Mouse (Mus musculus) forebrain, embryonic 16.5 days (tissue): ENCODE results near the gene Kcnh5. TPM values are rescaled to one million over a fixed set of nuclear protein-coding genes. Genes with fewer than 3 reads are reported as not detected.
A peak's percentile ranks its signal among the peaks of the same experiment; 100 is the strongest.

Experiments used
- ATAC-seq: fragments of 200-750 bp; cut with Nextera tagmentation; 2 replicates; pipeline ENCODE4 v1.8.0; 2017; ENCODE audit warnings: mild to moderate bottlenecking, moderate library complexity
- H3K27ac ChIP-seq: fragments of 300-500 bp; sonication (generic); 2 replicates; pipeline ENCODE4 v1.5.1; 2014; ENCODE audit warnings: low read length, control low read depth
- H3K27me3 ChIP-seq: fragments of 300-500 bp; sonication (generic); replicated peaks from 2 replicates; pipeline ENCODE4 v1.6.1; 2014; ENCODE audit warnings: low read length; ENCODE audit not compliant: control insufficient read depth, insufficient read depth
- H3K36me3 ChIP-seq: fragments of 300-500 bp; sonication (generic); 2 replicates; pipeline ENCODE4 v1.6.1; 2014; ENCODE audit not compliant: control insufficient read depth, insufficient read depth
- H3K4me1 ChIP-seq: fragments of 300-500 bp; sonication (generic); replicated peaks from 2 replicates; pipeline ENCODE4 v1.6.1; 2014; ENCODE audit warnings: low read length; ENCODE audit not compliant: control insufficient read depth, insufficient read depth
- H3K4me2 ChIP-seq: fragments of 300-500 bp; sonication (generic); 2 replicates; pipeline ENCODE4 v1.6.1; 2014; ENCODE audit warnings: mild to moderate bottlenecking, low read length, control low read depth
- H3K4me3 ChIP-seq: fragments of 300-500 bp; sonication (generic); replicated peaks from 2 replicates; pipeline ENCODE4 v1.5.1; 2014; ENCODE audit warnings: mild to moderate bottlenecking, low read length, control low read depth
- H3K9ac ChIP-seq: fragments of 300-500 bp; sonication (generic); replicated peaks from 2 replicates; pipeline ENCODE4 v1.6.1; 2014; ENCODE audit warnings: low read depth, low read length, control low read depth
- H3K9me3 ChIP-seq: fragments of 300-500 bp; sonication (generic); 2 replicates; pipeline ENCODE4 v1.6.1; 2016; ENCODE audit warnings: low read length; ENCODE audit not compliant: control insufficient read depth
- WGBS: fragments of 180-500 bp; shearing (Covaris S2); extraction: QIAGEN DNeasy Blood & Tissue Kit; methylation state at CpG from one replicate; pipeline ENCODE4 v1.1.7; 2014; 5-methylcytosine and 5-hydroxymethylcytosine counted together
- polyA plus RNA-seq: library from polyadenylated mRNA; unstranded; fragments of >200 nt; fragmentation: Nextera tagmentation; extraction: Ambion mirVana; gene quantifications from 2 replicates; pipeline ENCODE4 v1.2.1, GENCODE M21; 2015

Gene Kcnh5
- polyA plus RNA-seq, 1 experiment from 2014 or later = 4.2 TPM

DNA sequence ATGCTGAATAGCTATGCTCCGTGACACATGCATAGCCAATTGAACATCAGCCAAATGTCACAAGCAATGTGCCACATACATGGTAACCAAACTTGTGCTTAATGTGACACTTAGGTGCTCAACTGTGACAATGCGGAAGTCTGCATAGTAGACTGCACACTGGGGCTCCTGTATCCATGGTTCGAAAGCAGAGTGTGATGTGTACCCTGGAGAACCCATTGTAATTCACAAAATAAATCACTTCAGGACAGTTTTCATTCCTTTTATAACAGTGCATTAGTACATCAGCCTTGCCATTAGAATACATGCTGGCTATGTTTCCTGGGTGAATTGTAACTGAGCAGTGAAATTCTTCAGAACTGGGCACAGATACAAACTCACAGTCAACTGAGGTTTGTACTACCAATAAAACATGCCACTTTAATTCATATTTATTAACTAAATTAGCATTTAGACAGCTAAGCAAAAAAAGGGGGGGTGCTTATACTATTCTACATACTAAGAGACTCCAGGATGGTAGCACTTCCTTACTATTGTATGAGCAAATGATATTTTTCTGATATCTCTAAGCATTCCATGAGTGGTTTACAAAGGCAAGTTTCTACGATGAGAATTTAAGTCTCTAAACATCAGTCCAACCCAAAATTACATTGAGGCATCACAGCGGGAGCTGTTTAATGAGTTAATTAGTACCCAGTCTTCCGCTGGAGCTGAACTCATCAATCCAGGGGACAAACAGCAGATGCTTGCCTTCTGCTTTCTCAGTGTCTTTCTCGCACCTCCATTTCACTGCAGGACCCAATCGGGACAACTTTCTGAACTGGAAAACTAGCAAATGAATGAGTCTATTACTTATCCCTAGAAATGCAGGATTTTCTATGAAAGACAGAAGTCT, 144.9 kb downstream of the Kcnh5 start:
- Histone ChIP-seq H3K9me3 (no peaks in the 10 kb centered on the region; the same call in 1 of the 2 replicates), H3K4me2 (no peak overlapping the region), H3K9ac (no peak overlapping the region), H3K27me3 (no peaks in the 10 kb centered on the region), H3K36me3 (no peaks in the 10 kb centered on the region), H3K27ac (no peak overlapping the region), H3K4me1 (0 out of 2 replicates have a peak, but pooled peaks cover 2% of the 10 kb centered on the region), H3K4me3 (no peak overlapping the region)
- ATAC-seq = peak; percentile 47
- WGBS = 51% methylated on average over 8 of the region's 8 CpGs

DNA sequence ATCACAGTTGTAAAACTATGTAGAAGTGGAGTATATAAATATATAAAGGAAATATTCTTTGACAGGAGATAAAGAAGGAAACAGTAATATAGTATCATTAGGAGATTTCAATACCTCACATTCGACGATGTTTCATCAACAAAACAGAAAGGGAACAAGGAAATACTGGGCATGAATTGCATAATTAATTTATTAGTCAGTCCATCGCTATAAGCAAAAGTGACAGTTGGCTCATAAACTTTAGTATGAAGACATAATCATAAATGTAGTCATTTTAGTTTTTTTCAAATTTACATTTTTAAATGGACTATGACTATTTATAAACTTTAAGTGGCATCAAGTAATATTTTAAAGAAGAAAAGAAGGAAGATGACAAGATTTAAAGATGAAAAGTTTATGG, 205.9 kb downstream of the Kcnh5 start:
- WGBS = 91% methylated on average over 3 of the region's 3 CpGs
- no peak overlapping the region for H3K9ac ChIP-seq
- H3K27ac ChIP-seq = no peak overlapping the region
- H3K36me3 ChIP-seq = no peaks in the 10 kb centered on the region
- no peaks in the 10 kb centered on the region for H3K27me3 ChIP-seq
- H3K4me1 ChIP-seq = no peaks in the 10 kb centered on the region
- no peak overlapping the region for H3K4me3 ChIP-seq
- no peaks in the 10 kb centered on the region for H3K9me3 ChIP-seq
- no peak overlapping the region for H3K4me2 ChIP-seq
- no peak for ATAC-seq

DNA sequence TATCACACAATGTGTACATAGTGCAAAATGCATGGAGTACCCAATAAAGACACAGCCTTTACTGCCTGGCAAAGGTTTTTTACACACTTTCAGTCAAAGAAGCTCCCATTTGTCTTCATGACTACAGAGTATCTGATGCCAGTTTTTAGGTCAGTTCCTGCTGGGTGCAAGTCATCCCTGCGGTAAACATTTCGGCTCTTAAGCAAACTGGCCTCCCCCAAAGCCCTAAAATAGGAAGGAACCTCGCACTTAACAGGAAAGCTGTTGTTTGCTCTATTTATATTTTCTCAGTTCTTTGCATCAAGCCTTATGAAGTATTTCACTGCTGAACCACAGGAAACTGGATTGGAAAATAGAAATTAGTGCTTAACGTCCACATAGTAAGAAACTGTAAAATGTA, 207.7 kb downstream of the Kcnh5 start:
- WGBS = 88% methylated on average over 4 of the region's 4 CpGs
- no peak for ATAC-seq

DNA sequence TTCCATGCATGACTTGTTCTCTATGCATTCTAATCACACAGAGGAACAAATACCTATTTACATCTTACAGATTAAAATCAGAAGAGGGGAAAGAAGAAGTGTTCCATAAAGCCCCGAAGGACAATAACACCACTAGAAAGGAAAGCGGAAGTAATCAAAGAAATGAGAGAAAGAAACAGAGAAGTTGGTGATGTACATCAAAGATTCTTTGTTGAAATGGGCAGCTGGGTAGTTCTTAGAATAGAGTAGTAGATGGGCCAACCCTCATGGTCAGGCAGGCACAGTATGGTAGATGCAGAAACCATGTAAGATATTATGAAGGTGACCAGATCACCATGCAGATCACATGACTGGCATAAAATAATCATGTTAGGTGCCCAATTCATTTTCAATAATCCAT, 210.9 kb downstream of the Kcnh5 start:
- Histone ChIP-seq H3K4me3 (no peak overlapping the region), H3K9ac (no peak overlapping the region), H3K4me1 (no peaks in the 10 kb centered on the region), H3K36me3 (no peaks in the 10 kb centered on the region), H3K9me3 (no peaks in the 10 kb centered on the region), H3K27ac (no peak overlapping the region), H3K4me2 (no peak overlapping the region), H3K27me3 (no peaks in the 10 kb centered on the region)
- no peak for ATAC-seq
- 52% methylated on average over 2 of the region's 2 CpGs for WGBS

More for the DNA sequence above, 207.7 kb downstream of the Kcnh5 start:
- no peaks in the 10 kb centered on the region for H3K36me3 ChIP-seq
- no peak overlapping the region for H3K9ac ChIP-seq
- H3K27me3 ChIP-seq = no peaks in the 10 kb centered on the region
- no peak overlapping the region for H3K4me2 ChIP-seq
- H3K4me1 ChIP-seq = no peaks in the 10 kb centered on the region
- no peak overlapping the region for H3K27ac ChIP-seq
- H3K4me3 ChIP-seq = no peak overlapping the region
- H3K9me3 ChIP-seq = no peaks in the 10 kb centered on the region

DNA sequence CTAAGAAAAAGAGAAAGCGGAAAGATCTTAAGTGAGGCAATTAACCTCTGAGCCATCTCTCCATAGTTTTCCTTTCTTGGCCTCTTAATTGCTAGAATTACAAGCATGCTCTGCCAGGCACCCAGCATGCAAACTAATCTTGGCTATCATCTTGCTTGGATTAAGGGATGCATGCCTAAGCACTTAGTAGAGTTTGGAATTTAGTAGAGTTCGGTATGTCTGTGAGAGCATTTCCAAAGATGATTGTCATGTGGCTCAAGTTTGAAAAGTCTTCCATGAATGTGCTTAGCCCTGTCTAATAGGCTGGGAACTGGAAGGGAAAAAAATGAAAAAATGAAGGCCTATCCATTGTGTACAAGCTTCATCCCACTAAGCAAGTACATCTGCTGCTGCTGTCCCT, 224.5 kb downstream of the Kcnh5 start:
- H3K9ac ChIP-seq = no peak overlapping the region
- no peak overlapping the region for H3K27ac ChIP-seq
- H3K36me3 ChIP-seq = no peaks in the 10 kb centered on the region
- no peak for ATAC-seq
- H3K9me3 ChIP-seq = no peaks in the 10 kb centered on the region
- H3K27me3 ChIP-seq = no peaks in the 10 kb centered on the region
- H3K4me3 ChIP-seq = no peak overlapping the region
- H3K4me1 ChIP-seq = peaks cover 8% of the 10 kb centered on the region
- H3K4me2 ChIP-seq = no peak overlapping the region
- 59% methylated on average over 2 of the region's 2 CpGs for WGBS

DNA sequence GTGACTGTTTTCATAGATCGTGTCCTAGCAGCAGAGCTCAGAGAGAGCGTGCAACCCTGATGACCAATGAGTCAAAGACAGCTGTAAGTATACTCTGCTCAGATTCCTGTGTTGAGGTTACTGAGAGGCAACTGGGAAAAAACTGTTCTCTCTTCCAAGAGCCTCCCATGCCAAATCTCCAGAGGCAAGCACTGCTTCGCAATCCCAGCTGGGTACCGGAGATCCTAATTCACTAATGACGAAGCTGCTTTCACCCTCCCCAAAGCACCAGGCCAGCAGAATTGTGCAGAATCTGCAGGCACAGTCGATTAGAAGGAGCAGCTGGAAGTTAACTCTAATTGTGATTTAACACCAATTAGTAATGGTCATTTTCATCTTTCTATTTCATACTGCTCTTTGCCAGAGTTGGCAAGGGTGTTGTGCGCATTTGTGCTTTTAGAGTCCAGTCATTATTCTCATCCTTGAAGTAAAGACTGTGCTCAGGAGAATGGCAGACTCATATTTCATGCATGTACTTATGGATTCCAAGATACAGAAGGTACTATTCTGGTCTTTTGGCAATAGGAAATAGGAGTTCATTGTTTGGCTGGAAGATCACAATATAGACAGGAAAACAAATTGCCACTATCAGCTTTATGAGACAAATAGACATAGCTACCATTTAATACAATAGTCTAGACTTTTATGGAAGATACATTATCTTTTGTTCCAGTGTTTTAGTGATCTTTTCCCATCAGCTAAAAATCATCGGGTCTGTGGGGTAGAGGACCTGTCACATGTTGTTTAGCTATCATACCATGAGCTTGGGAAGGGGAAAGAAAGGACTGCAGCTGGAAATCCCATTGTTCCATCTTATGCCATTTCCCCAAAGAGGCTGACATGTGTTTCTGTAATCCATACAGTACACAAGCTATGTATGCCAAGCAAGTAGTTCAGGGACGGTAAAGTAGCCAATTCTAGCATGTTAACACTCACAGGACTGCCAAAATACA, 225.7 kb downstream of the Kcnh5 start:
- 45% methylated on average over 9 of the region's 9 CpGs for WGBS
- Histone ChIP-seq H3K36me3 (no peaks in the 10 kb centered on the region), H3K9ac (no peak overlapping the region), H3K4me1 (peaks cover 8% of the 10 kb centered on the region), H3K9me3 (no peaks in the 10 kb centered on the region), H3K4me3 (no peak overlapping the region), H3K4me2 (no peak overlapping the region; the same call in 1 of the 2 replicates), H3K27me3 (no peaks in the 10 kb centered on the region), H3K27ac (no peak overlapping the region)
- ATAC-seq = peak; percentile 57

DNA sequence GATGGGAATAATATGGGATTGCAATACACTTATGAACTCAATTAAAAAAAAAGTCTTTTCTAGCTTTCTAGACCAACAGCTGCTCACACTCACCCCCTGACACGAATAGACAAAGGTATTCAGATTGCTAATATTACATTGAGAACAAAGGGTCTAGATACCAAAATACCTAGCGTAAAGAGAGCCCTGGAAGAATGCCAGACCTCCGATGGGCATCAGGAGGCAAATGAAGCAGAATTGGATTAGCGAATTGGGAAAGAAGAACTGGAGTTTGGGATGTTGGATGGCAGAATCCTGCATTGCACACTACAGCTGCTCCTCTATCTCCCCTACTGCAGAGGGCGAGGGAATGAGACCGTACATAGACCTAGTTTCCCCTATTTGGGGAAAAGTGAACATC, 275.8 kb downstream of the Kcnh5 start:
- no peak overlapping the region for H3K4me2 ChIP-seq
- no peaks in the 10 kb centered on the region for H3K36me3 ChIP-seq
- no peaks in the 10 kb centered on the region for H3K4me1 ChIP-seq
- no peaks in the 10 kb centered on the region for H3K27me3 ChIP-seq
- no peak overlapping the region for H3K4me3 ChIP-seq
- no peak overlapping the region for H3K27ac ChIP-seq
- H3K9ac ChIP-seq = no peak overlapping the region
- no peak for ATAC-seq
- no peaks in the 10 kb centered on the region for H3K9me3 ChIP-seq
- WGBS = 52% methylated on average over 6 of the region's 6 CpGs

DNA sequence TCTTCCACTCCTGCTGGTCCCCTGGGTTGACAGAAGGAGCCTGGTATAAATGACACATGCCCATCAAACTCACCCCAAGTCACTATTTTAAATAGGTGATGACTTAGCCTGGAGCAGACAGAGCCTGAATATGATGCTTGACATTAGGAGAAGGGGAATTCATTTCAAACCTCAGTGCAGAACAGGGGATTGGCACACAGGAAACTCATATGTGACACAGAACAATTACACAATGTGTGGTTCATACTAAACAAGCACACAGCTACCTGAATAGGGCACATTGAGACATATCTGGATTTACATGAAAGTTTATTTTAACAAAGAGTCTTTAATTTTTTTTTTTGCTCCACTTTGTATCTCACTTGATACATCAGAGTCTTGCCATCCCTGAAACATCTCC, 276.4 kb downstream of the Kcnh5 start:
- Histone ChIP-seq H3K9ac (no peak overlapping the region), H3K4me1 (no peaks in the 10 kb centered on the region), H3K4me2 (no peak overlapping the region), H3K9me3 (no peaks in the 10 kb centered on the region), H3K27me3 (no peaks in the 10 kb centered on the region), H3K27ac (no peak overlapping the region), H3K4me3 (no peak overlapping the region), H3K36me3 (no peaks in the 10 kb centered on the region)
- no peak for ATAC-seq

DNA sequence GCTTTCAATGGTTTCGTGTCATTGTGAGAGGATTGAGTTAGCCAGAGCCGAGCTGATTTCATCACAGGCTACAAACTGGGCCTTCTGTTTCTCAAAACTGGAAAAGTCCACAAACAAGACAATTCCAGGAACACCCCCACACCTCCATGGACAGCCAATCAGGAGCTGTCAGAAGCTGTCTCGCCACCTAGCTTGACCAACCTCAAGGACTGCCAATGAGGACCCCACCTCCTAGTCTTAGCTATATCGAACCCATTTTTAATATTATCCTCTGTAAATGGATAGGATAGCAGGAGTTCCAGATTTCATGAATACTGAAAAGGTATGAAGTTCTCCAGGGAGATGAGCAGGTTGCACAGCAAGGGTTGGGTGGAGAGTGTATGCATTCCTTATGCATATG, 278.1 kb downstream of the Kcnh5 start:
- 96% methylated on average over 4 of the region's 4 CpGs for WGBS
- H3K9ac ChIP-seq = no peak overlapping the region
- no peaks in the 10 kb centered on the region for H3K9me3 ChIP-seq
- no peaks in the 10 kb centered on the region for H3K36me3 ChIP-seq
- H3K4me3 ChIP-seq = no peak overlapping the region
- H3K27me3 ChIP-seq = no peaks in the 10 kb centered on the region
- no peak overlapping the region for H3K4me2 ChIP-seq
- no peak for ATAC-seq
- no peak overlapping the region for H3K27ac ChIP-seq
- no peaks in the 10 kb centered on the region for H3K4me1 ChIP-seq
